Mouse (Mus musculus) midbrain, embryonic 14.5 days (tissue): ENCODE measurements around the gene Ankrd34a. TPM values are rescaled to one million over a fixed set of nuclear protein-coding genes. Genes with fewer than 3 reads are reported as not detected.
A peak's percentile ranks its signal among the peaks of the same experiment; 100 is the strongest.

Experiments
- ATAC-seq: fragments of 200-750 bp; cut with Nextera tagmentation; 2 replicates; pipeline ENCODE4 v1.8.0; 2017; ENCODE audit warnings: moderate number of reproducible peaks, moderate library complexity; ENCODE audit not compliant: low FRiP score, low TSS enrichment
- DNase-seq: peaks from one replicate; pipeline ENCODE4 v3.0.0-alpha.2; 2015
- H3K27ac ChIP-seq: fragments of 300-500 bp; sonication (generic); replicated peaks from 2 replicates; pipeline ENCODE4 v1.5.1; 2014; ENCODE audit warnings: mild to moderate bottlenecking, low read depth, low read length, moderate library complexity
- H3K27me3 ChIP-seq: fragments of 300-500 bp; sonication (generic); 2 replicates; pipeline ENCODE4 v1.6.1; 2014; ENCODE audit warnings: low read length, control low read depth, mixed read lengths; ENCODE audit not compliant: control insufficient read depth, insufficient read depth
- H3K36me3 ChIP-seq: fragments of 300-500 bp; sonication (generic); 2 replicates; pipeline ENCODE4 v1.6.1; 2014; ENCODE audit warnings: low read length, control low read depth; ENCODE audit not compliant: control insufficient read depth, insufficient read depth
- H3K4me1 ChIP-seq: fragments of 300-500 bp; sonication (generic); 2 replicates; pipeline ENCODE4 v1.6.1; 2014; ENCODE audit warnings: mild to moderate bottlenecking, antibody characterized with exemption, low read length, control low read depth; ENCODE audit not compliant: control insufficient read depth, insufficient read depth
- H3K4me2 ChIP-seq: fragments of 300-500 bp; sonication (generic); 2 replicates; pipeline ENCODE4 v1.6.1; 2014; ENCODE audit warnings: mild to moderate bottlenecking, low read length, moderate library complexity
- H3K4me3 ChIP-seq: fragments of 300-500 bp; sonication (generic); replicated peaks from 2 replicates; pipeline ENCODE4 v1.5.1; 2014; ENCODE audit warnings: low read depth, low read length
- H3K9ac ChIP-seq: fragments of 300-500 bp; sonication (generic); replicated peaks from 2 replicates; pipeline ENCODE4 v1.6.1; 2014; ENCODE audit warnings: mild to moderate bottlenecking, low read length, moderate library complexity
- H3K9me3 ChIP-seq: fragments of 300-500 bp; sonication (generic); 2 replicates; pipeline ENCODE4 v1.6.1; 2016; ENCODE audit warnings: low read length, control low read depth, mixed read lengths; ENCODE audit not compliant: control insufficient read depth
- WGBS: fragments of 180-500 bp; shearing (Covaris S2); extraction: QIAGEN DNeasy Blood & Tissue Kit; methylation state at CpG from one replicate; pipeline ENCODE4 v1.1.7; 2014; 5-methylcytosine and 5-hydroxymethylcytosine counted together
- polyA plus RNA-seq: library from polyadenylated mRNA; unstranded; fragments of >200 nt; fragmentation: Nextera tagmentation; extraction: Ambion mirVana; gene quantifications from 2 replicates; pipeline ENCODE4 v1.2.1, GENCODE M21; 2014

Ankrd34a gene
- polyA plus RNA-seq, 1 experiment from 2014 or later: 12.0 TPM

DNA sequence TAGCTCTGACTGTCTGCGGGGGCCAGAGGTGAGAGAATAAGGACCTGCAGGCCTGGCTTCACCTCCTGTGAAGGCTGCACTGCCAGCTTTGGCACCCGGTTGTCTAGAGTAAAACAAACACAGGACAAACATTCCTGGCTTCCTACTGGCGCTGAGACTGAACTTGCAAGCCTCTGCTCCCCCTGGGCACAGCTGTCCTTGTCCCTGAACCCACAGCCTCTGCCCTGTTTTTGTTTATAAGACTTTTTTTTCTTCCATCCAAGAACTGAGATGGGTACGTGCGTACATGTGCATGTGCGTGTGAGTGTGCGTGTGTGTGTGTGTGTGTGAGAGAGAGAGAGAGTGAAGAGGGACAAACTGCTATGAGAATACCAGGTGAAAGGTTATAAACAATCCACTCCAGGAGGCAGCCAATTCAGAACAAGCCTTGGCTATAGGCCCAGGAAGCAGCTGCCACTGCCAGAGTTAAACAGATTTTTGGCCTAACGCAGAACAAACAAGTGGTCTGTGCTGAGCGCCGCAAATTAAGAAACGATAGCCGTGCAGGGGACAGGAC lies 41.3 kb upstream of the Ankrd34a start:
- 46% methylated on average over 12 of the region's 12 CpGs for WGBS
- Histone ChIP-seq H3K4me2 (no peak overlapping the region), H3K27me3 (no peaks in the 10 kb centered on the region), H3K27ac (peak overlapping the region; percentile 37; the same call in 1 of the 2 replicates), H3K4me3 (no peak overlapping the region), H3K9me3 (no peaks in the 10 kb centered on the region), H3K9ac (no peak overlapping the region), H3K4me1 (peaks cover 24% of the 10 kb centered on the region), H3K36me3 (peaks cover 7% of the 10 kb centered on the region)
- ATAC-seq (no peak), DNase-seq (peak; percentile 67)

DNA sequence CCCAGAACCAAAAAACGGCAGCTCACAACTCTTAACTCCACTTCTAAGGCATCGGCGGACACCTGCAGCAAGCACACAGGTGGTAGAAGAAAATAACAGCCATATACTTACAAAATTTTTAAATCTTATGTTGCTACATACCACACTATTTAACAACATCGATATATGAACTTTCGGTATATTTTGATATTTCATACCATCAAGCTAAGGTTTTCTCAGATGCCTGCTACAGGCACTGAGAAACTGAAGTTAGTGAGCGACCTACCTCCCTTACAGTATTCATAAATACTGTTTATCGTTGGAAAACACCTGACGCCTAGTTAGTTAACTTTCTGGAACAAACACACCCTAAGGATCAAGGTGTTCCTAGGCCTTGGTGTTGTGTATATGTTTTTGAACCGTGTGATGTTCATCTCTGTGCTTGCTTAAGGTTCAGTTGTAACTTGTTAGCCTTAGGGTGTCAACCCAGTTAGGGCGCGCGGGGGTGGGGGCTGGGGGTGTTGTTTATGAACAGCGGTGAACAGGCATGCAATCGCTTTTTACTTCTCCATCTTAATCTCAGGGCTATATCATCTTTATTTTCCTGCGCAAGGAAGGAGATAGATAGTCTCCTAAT lies 40.3 kb upstream of the Ankrd34a start:
- H3K4me1 ChIP-seq: peaks cover 34% of the 10 kb centered on the region
- H3K4me3 ChIP-seq: no peak overlapping the region
- H3K27ac ChIP-seq: peak overlapping the region; percentile 33
- DNase-seq: no peak
- H3K9me3 ChIP-seq: no peaks in the 10 kb centered on the region
- H3K36me3 ChIP-seq: peaks cover 17% of the 10 kb centered on the region
- no peak for ATAC-seq
- H3K27me3 ChIP-seq: no peaks in the 10 kb centered on the region
- no peak overlapping the region for H3K9ac ChIP-seq
- peak overlapping the region; percentile 14 for H3K4me2 ChIP-seq
- WGBS: 88% methylated on average over 15 of the region's 15 CpGs

DNA sequence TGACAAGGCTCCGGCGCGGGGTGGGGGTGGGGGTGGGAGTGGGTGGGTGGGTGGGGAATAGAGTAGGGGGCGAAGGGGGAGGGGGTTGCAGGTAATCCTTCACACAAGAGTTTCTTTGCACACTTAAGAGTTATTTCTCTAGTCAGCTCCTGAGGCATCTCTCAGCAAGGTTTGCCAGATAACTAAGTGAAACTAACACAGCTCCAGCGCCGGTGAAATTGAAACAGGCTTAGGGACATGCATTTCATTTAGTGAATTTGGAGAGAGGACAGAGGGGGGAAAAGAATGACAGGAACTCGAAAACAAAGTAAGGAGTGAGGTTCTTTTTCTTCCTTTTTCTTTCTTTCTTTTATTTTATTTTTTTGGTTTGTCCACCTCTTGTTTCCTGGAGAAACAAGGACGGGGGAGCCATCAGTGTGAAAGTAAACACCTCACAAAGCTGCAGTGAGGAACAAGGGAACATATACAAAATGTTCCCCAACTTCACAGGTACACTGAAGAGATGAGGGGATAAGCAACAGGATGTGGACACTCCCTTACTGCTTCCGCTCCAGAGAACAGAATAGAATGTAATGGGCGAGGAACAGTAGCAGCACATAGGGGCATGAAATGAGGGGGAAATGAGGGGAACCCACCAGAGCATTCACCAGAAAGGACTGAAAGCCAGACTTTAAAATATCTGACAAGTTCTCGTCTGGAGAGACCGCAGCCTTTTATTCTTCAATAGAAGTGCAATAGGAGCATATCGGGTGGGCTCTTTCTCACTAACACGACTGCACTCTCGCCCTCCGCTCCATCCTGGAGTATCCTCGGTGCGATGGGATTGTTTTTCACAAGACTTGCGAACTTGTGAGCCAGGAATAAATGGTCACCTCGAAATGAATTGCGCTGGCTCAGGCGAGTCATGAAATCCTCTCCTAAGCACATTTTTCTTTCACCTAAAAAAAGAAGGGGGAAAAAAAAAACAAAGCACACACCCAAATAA lies 39.5 kb upstream of the Ankrd34a start:
- DNase-seq: no peak

DNA sequence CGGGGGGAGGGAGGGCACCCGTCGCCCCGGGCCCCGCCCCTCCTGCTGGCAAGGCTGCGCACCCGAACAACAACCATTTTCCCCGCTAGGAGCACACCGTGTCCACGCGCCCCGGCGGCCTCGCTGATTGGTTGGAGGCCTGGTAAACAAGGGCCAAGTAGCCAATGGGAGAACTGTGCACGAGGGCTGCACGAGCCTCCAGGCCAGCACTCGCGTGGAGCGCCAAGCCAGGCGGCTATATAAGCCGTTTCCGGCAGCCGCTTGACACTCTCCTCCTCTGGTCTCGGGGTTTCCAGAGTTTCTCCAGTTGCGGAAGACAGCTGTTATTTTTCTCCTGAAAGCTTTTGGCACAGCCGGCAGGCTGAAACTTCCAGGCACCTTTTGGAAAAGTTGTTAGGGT lies 38.7 kb upstream of the Ankrd34a start, which contains the start of gene Txnip:
Gene Txnip, plus strand, starts transcription at position 264 of the 400 bp plus-strand sequence.
- Histone ChIP-seq H3K9me3 (no peaks in the 10 kb centered on the region), H3K27ac (peak within 1 kb of the TSS; percentile 63), H3K36me3 (peaks cover 22% of the 10 kb centered on the region), H3K4me2 (peak within 1 kb of the TSS; percentile 76), H3K9ac (peak within 1 kb of the TSS; percentile 59), H3K4me1 (peaks cover 40% of the 10 kb centered on the region), H3K27me3 (no peaks in the 10 kb centered on the region), H3K4me3 (peak within 1 kb of the TSS; percentile 72)
- ATAC-seq: peak; percentile 99
- 1% methylated on average over 26 of the region's 26 CpGs for WGBS
- peak; percentile 99 for DNase-seq

More for the DNA sequence above, 39.5 kb upstream of the Ankrd34a start:
- H3K9me3 ChIP-seq: no peaks in the 10 kb centered on the region
- H3K36me3 ChIP-seq: peaks cover 22% of the 10 kb centered on the region
- H3K9ac ChIP-seq: peak overlapping the region; percentile 56
- ATAC-seq: no peak
- peak overlapping the region; percentile 72 for H3K4me3 ChIP-seq
- H3K4me1 ChIP-seq: peaks cover 38% of the 10 kb centered on the region
- WGBS: 10% methylated on average over 22 of the region's 22 CpGs
- peak overlapping the region; percentile 60 for H3K27ac ChIP-seq
- no peaks in the 10 kb centered on the region for H3K27me3 ChIP-seq
- H3K4me2 ChIP-seq: peak overlapping the region; percentile 76

DNA sequence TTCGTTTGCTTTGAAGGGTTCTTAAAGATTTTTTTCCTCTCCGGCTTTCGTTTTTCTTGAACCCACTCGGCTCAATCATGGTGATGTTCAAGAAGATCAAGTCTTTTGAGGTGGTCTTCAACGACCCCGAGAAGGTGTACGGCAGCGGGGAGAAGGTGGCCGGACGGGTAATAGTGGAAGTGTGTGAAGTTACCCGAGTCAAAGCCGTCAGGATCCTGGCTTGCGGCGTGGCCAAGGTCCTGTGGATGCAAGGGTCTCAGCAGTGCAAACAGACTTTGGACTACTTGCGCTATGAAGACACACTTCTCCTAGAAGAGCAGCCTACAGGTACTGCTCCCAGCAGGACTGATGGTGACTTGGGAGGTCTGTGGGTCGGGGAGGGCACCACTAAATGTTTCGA lies 38.3 kb upstream of the Ankrd34a start:
- Histone ChIP-seq H3K27me3 (no peaks in the 10 kb centered on the region), H3K4me1 (peaks cover 40% of the 10 kb centered on the region), H3K4me2 (peak overlapping the region; percentile 76), H3K36me3 (peaks cover 22% of the 10 kb centered on the region), H3K9ac (peak overlapping the region; percentile 59), H3K9me3 (no peaks in the 10 kb centered on the region), H3K27ac (peak overlapping the region; percentile 63), H3K4me3 (peak overlapping the region; percentile 72)
- DNase-seq (peak; percentile 41), ATAC-seq (no peak)
- 1% methylated on average over 17 of the region's 17 CpGs for WGBS

DNA sequence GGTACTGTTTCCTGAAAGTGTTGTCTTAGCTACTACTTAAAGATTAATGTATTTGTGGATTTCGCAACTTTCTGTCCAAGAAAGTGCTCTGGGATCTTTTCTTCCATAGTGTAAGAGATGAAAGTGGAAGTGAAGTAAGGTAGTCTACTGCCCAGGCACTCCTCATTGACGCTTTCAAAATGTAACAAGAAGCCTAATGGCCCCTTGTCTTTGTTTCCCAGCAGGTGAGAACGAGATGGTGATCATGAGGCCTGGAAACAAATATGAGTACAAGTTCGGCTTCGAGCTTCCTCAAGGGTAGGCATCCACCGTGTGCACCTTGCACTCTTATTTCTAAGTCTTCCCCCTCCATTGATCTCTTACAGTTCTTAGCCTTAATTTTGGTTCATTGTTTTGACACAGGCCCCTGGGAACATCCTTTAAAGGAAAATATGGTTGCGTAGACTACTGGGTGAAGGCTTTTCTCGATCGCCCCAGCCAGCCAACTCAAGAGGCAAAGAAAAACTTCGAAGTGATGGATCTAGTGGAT lies 37.7 kb upstream of the Ankrd34a start:
- Histone ChIP-seq H3K27ac (no peak overlapping the region), H3K9me3 (no peaks in the 10 kb centered on the region), H3K9ac (peak overlapping the region; percentile 59), H3K27me3 (no peaks in the 10 kb centered on the region), H3K4me1 (peaks cover 40% of the 10 kb centered on the region), H3K4me2 (peak overlapping the region; percentile 76), H3K4me3 (peak overlapping the region; percentile 72), H3K36me3 (peaks cover 22% of the 10 kb centered on the region)
- DNase-seq (no peak), ATAC-seq (no peak)
- WGBS: 40% methylated on average over 10 of the region's 10 CpGs

DNA sequence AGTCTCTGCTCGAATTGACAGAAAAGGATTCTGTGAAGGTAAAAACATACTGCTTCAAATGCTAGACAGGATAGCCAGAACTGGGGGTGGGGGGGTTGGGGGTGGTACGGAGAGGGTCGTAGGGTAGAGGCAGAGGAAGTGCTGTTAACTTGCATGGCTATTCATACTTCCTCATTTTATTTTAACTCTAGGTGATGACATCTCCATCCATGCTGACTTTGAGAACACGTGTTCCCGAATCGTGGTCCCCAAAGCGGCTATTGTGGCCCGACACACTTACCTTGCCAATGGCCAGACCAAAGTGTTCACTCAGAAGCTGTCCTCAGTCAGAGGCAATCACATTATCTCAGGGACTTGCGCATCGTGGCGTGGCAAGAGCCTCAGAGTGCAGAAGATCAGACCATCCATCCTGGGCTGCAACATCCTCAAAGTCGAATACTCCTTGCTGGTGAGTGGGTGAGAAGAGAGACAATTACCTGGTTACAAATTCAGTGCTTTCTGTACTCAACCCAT lies 37.0 kb upstream of the Ankrd34a start:
- WGBS: 87% methylated on average over 12 of the region's 12 CpGs
- Histone ChIP-seq H3K27me3 (no peaks in the 10 kb centered on the region), H3K36me3 (peaks cover 22% of the 10 kb centered on the region), H3K27ac (no peak overlapping the region), H3K4me2 (peak overlapping the region; percentile 76), H3K9me3 (no peaks in the 10 kb centered on the region), H3K4me1 (peaks cover 40% of the 10 kb centered on the region), H3K4me3 (peak overlapping the region; percentile 72), H3K9ac (peak overlapping the region; percentile 59; the same call in 1 of the 2 replicates)
- ATAC-seq (no peak), DNase-seq (no peak)
